Mouse (Mus musculus) cerebellum, adult 2 months (tissue): ENCODE results near the gene Dtx1.

Experiments used
- CTCF ChIP-seq: fragments of 200-500 bp; IDR thresholded peaks from 2 replicates; pipeline ENCODE4 v1.5.1; 2011; ENCODE audit warnings: low read depth, mild to moderate bottlenecking, control low read depth, low read length, moderate library complexity, borderline replicate concordance; ENCODE audit not compliant: insufficient read depth
- POLR2A ChIP-seq: fragments of 200-500 bp; IDR thresholded peaks from 2 replicates; pipeline ENCODE4 v1.6.1; 2011; ENCODE audit warnings: low read length, control low read depth, borderline replicate concordance; ENCODE audit not compliant: insufficient read depth

DNA sequence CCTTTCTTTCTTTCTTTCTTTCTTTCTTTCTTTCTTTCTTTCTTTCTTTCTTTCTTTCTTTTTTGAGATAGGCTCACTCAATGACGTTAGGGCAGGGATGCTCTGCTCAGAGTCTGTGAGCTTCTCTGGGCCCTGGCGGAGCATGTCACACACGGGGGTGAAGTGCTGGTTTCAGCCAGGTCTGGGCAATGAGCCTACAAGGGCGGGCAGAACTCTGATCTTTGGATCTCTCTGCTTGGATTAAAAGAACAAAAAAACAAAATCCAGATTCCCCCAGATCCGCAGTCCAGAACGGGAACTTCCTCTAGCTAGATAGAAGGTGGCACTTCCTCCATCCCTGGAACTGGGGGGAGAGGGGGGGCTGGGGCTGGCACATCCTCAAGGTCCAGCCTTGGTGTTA, 65.9 kb downstream of the Dtx1 start:
- TF ChIP-seq CTCF (no peak), POLR2A (no peak)
